Mouse (Mus musculus) thymus, postnatal 4 days (tissue): ENCODE data around the gene Drosha.
"Not testable (repeated sequence)": the region's sequence is repeated elsewhere in the genome, so short reads cannot be mapped to it uniquely, and the experiment has no call there.

Experiments
- DNase-seq: peaks from one replicate; pipeline ENCODE4 v3.0.0; 2021

Drosha gene

GRCm38 (mm10) chr15:12824197-12824952 is at the start of gene Drosha, which contains the start of gene 6030458C11Rik:
Gene Drosha (plus strand): TSS chr15:12824815.
Gene 6030458C11Rik (minus strand): TSS chr15:12824649.
- DNase-seq = peak; percentile 96

DNA sequence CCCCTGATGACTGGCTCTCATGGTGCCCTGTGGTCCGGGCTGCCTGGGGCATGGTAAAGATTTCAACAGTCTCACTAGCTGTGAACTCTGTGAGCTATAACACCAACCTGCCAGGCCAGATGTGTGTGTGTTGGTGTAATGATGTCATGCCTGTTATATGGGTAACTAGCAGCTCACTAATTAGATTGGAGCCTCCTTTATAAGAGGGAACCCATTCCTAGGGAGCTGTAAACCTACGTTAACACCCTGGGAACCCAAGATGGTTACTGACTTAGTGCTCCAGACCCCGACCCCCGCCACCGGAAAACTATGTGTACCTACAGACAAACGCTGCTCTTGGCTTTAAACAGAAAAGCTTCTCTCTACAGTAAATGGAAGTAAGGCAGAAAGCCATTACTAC is 43.3 kb upstream of the Drosha start:
- DNase-seq = no peak

DNA sequence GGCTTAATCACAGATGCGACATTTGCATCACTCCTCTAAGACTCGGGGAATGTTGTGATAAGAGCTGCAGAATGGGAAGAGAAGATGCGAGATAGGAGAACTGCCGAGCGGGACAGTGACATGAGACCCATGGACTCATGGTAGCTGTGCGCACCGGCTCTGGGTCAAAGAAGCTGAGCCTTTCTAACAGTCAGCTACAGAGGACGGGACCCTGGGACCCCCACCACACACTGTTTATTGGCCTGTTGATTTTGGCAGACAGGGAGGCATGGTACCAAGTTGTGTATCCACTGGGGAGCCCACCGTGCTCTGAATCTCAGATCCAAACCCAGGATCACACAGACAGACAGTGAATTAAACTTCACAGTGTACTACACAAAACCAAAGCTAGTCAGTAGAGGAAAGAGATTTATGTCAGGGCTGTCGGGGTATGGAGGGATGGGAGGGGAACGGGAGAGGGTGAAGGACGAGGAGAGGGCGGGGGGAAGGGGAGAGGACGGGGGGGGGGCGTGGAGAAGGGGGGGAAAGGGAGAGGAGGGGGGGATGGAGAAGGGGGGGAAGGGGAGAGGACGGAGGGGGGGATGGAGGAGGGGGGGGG is 42.8 kb upstream of the Drosha start:
- DNase-seq = no peak

GRCm38 (mm10) chr15:12788536-12788935 is 36.1 kb upstream of the Drosha start:
- DNase-seq = no peak

GRCm38 (mm10) chr15:12789406-12789867 is 35.2 kb upstream of the Drosha start:
- DNase-seq = no peak

DNA sequence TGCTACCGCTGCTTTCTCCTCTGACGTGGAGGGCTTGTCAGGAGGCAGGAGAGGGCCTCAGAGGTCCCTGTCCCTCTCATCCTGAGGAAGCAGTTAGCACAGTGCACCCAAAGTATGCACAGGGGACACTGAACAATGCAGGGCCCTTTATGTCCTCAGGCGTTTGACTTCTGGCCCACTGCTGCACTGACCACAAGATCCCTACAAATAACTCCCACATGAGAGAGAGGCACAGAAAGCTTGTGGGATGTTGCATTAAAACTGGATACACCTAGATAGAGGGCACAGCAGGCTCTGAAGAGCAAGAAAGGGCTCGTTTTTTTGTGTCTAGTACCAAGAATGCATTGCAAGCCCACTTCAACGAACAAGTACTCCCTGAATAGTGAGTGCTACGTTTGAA is 30.3 kb upstream of the Drosha start:
- no peak for DNase-seq

DNA sequence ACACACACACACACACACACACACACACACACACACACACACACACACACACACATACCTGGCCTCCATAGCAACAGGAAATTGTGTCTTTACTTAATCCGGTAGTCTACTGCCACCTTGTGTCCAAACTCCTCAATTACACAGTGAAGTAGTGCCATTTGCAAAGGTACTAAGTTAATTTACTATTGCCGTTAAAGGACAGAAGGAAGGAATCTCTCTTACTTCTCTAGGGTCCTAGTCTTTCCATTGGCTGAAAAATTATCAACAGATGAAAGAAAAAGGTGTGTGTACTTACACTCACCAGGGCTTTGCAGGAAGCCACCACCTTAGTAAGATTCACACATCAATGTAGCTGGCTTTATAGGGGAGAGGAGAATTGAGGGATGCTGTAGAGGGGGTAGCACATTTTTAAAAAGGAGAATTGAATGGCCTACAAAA is 29.1 kb upstream of the Drosha start:
- peak; percentile 61 for DNase-seq

GRCm38 (mm10) chr15:12795909-12796470 is 28.6 kb upstream of the Drosha start:
- no peak for DNase-seq

DNA sequence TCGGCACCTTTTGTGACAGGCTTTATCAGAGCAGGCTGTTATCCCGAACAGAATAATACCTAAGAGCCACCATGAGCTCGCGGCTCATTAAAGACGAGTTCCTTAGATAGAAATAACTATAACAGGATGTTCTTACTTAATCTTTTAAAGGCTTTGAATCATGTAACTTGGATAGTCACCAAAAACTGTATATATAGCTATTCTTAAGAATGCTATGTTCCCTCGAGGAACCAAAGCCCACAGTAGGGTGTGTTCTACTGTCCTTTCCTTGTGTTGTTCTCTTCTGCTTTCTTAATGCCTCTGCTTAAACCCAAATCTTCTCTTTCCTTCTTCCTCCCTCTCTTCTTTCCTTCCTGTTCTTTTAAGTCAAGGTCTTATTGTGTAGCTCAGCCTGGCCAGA is 26.6 kb upstream of the Drosha start:
- no peak for DNase-seq

DNA sequence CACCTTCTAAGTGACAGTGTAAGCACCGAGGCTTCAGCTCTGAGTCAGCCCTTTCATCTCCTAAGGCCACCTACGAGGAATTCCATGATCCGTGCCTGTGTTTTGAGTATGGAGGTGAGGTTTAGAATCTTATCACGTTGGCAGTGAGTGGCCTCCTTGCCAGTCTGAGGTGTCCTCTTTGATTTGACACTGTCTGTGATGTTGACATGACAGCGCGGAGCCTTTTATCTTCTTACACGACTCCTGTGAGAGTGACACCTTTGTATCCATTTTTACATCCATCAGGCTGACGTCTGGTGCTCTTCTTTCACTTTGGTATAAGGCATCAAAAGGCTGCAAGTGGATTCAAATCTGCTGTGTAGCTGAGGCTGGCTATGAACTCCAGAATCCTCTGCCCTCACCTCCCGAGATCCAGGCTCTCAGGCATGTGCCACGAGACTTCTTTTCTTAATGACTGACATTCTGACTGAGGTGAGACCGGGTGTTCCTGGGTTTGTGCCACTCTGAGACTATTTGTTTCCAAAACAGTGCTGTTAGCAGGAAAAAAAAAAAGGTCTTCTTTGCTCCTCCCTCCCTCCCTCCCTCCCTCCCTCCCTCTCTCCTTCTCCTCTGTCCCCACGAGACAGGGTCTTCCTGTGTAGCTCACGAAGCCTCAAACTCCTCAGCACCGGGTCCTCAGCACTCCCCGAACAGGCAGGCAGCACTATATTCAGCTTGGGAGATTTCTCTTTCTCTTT is 24.0 kb upstream of the Drosha start:
- DNase-seq = no peak

DNA sequence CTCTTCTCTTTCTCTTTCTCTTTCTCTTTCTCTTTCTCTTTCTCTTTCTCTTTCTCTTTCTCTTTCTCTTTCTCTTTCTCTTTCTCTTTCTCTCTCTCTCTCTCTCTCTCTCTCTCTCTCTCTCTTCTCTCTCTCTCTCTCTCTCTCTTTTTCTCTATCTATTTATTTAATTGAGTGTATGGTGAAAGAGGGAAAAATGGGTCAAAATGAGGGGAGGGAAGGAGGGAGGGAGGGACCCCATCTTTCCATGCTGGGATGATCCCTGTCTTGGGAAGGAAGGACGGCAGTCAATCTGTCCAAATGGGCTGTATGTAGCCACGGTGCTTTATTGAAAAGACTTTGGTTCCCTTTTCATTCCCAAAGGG is 23.5 kb upstream of the Drosha start:
- DNase-seq = not testable (repeated sequence)

GRCm38 (mm10) chr15:12805071-12805470 is 19.5 kb upstream of the Drosha start:
- DNase-seq = no peak

- DNase-seq = no peak
These were observed 17.5 kb upstream of the Drosha start for GRCm38 (mm10) chr15:12807088-12807487.

DNA sequence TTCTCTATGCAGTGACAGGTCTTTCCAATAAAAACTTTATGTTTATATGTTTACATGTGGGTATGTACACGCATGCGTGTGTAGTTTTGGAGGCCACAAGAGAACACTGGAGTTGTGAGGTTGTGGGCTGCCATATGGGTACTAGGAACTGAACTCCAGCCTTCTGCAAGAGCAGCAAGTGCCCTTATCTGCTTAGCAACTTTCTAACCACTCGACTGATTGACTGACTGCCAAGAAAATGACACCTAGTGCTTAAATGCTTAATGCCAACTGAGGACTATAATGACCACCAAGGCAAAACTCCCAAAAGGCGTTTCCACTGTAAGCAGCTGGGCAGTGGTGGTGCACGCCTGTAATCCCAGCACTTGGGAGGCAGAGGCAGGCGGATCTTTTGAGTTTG is 15.3 kb upstream of the Drosha start:
- no peak for DNase-seq

DNA sequence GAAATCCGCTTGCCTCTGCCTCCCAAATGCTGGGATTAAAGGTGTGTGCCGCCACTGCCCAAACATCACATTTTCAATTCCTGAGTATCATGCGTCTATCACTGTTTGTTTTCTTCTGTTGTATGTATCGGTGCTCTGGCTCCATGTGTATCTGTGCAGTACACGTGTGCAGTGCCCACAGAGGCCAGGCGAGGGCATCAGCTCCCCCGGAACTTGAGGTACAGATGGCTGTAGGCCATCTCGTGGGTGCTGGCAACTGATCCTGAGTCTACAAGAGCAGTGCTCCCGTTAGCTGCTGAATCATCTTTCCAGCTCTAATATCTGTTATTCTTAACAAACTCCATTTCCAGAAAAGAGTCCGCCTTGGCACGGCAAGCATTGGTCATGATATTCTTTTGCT is 12.0 kb upstream of the Drosha start:
- no peak for DNase-seq

DNA sequence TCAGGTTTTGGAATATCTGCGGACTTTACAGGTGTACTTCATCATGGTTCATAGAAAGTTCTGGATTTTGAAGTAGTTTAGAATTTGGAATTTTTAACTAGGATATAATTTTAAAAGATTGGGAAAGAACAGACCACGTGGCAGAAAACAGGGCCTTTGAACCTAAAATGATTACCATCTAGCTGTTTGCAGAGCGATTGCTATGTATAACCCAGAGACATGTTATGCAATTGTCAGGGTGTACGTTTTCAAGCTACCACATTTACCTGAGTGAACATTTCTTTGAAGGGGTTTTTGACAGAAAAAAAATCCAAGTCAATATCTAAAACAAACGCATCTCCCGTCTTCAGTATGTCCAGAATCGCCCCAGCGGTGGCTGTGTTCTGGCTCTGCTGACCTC is 7.0 kb upstream of the Drosha start:
- DNase-seq = no peak

DNA sequence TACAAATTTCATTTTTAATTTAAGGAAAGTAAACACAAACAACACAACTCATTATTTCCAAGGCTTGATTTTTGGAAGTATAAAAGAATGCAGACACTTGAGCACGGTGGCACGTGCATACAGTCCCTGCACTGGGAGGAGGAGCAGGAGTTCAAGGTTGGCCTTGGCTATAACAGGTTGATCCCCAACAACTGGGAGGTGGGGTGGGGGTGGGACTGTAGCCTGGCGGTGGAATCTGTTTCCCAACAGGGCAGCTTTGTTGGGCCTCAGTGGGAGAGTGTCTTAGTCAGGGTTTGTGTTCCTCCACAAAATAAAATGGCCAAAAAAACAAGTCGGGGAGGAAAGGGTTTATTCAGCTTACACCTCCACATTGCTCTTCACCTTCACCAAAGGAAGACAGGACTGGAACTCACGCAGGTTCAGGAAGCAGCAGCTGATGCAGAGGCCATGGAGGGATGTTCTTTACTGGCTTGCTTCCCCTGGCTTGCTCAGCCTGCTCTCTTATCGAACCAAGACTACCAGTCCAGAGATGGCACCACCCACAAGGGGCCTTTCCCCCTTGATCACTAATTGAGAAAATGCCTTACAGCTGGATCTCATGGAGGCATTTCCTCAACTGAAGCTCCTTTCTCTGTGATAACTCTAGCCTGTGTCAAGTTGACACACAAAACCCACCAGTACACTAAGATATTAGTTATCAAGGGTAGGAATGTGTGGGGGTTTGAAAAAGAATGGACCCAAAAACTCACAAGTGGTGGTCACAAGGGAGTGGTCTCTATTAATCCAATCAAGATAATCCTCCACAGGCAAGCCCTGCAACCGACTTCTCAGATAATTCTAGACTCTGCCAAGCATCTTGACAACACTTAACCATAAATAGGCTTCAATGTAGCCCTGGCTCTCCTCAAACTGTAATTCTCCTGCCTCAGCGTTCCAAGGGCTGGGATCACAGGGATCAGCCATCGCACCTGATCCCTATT is 1.9 kb upstream of the Drosha start:
- no peak for DNase-seq

GRCm38 (mm10) chr15:12823455-12824119 is 1.0 kb upstream of the Drosha start:
- no peak for DNase-seq

DNA sequence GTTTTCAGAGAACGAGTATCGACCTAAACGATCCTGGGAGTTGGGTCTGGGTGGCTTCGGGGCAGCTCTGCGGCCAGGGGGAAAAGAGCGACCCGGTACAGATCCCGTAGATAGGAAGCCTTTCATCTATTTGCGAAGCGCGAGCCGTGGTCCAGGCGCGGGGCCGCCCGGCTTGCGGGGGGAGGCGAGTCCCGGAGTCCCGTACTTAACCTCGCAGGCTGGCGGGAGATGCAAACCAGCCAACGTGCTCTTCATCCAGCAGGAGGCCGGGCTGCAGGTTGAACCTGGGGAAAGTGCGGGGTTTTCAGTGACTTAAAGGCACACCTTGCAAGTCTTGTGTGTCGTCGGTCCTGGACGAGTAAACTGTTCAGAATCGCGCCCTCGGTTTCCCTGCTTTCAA is 350 bp downstream of the Drosha start:
- DNase-seq = peak; percentile 74

DNA sequence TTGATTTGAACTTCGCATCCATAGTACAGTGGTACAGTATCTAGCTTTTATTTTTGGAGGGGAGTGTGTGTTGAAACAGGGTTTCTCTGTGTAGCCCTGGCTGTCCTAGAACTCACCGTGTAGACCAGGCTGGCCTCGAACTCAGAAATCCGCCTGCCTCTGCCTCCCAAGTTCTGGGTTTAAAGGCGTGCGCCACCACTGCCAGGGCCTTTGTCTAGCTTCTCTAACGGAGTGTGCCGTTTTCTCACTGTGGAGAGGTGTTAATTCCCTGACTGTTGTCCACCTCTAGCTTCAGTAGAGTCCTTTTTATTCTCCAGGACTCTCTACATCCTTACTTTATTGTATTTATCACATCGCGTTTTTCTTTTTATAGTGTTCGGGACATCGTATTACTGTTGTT is 793 bp downstream of the Drosha start:
- no peak for DNase-seq

DNA sequence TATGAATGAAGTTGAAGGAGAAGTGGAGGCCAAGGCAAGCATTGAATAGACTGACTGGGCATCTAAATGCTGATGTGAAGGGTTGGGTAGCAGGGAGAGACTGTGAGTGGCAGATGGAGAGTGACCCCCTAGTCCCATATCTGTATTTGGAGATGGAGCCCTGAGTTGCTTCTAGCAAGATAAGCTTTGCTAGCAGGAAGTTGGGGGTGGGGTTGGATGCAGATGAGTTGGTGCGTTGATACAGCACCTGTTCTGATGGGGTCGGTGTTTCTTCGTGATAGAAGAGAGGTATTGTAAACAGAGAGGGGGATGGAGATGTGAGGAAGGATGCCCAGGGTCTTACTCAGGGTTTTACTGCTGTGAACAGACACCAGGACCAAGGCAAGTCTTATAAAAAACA is 5.3 kb downstream of the Drosha start:
- DNase-seq = no peak

GRCm38 (mm10) chr15:12832599-12832998 is 8.0 kb downstream of the Drosha start:
- DNase-seq = no peak
